Mouse (Mus musculus) G1E-ER4 (cell line): ENCODE measurements around the gene Cngb1. TPM values are rescaled to one million over a fixed set of nuclear protein-coding genes. Genes with fewer than 3 reads are reported as not detected.

Experiments used
- GATA1 ChIP-seq: IDR thresholded peaks from one replicate; pipeline ENCODE4 v1.8.0; 2012; ENCODE audit warnings: low read length, inconsistent platforms
- polyA plus RNA-seq: library from polyadenylated mRNA; stranded (reverse); fragments of >175 nt; gene quantifications from 2 replicates; pipeline ENCODE4 v1.2.3, GENCODE M21; 2012

Gene Cngb1
- polyA plus RNA-seq, 1 experiment, result not detected

DNA sequence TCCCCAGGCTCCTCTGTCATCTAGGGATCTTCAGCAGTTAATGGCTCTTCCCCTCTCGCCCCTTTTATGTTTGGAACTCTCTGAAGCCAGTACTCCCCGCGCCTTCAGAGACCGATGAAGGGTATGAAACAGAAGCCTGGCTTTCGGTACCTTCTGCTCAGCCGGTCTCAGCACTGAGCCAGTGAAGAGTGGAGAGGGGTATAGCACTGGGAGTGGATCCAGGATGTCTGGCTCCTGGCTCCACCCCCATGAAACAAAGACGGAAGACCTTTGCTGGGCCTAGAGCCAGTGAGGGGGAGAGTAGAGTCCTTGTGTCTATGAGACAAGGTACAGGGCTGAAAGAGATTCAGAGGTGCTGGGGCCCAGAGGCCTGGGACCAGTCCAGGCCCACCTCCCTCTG, 12.5 kb downstream of the Cngb1 start:
- no peak for TF ChIP-seq GATA1

- TF ChIP-seq GATA1, result no peak
Observed at GRCm38 (mm10) chr8:95293172-95293571, 13.2 kb downstream of the Cngb1 start.

DNA sequence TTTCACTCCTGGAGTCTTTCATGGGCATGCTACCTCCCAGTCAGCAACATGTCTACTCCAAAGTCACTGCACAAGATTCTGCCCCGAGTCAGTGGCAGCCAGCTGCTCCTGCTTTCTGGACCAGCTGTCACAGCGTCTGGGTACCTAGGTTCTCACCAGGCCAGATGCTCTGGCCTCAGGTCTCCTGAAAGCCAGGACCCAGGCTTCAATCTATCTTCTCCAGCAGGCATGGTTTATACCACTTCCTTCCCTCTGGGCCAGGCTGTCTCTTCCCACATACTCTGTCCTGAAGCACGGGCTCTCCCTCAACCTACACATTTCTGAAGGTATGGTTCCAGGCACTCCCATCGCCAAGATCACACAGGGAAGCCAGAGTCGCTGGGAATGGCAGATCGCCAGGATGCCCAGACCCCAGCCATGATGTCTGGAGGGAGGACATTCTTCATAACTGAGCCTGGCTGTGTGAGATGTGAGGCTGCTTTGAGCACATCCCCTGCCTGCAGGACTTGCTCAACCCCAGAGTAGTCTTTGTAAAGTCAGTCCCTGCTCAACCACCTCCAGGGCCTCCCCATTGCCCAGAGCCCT, 17.2 kb downstream of the Cngb1 start:
- TF ChIP-seq GATA1, result no peak

DNA sequence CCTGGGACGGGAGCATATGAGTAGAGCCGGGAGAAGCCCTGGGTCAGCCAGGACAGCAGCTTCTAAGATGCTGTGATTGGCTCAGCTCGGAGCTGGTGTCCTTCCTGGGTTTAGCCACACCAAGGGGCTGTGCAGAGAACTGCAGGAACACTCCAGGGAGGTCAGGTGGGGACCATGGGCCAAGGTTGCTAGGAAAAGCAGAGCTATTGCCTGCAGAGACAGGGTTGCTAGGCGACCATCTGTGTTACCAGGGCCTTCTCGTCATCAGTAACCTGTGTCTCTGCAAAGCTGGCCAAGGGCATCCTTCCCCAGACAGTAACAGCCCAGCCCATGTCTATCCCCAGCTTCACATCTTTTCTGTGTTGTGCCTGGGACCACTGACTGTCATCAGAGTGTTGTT, 24.9 kb downstream of the Cngb1 start:
- TF ChIP-seq GATA1, result no peak

GRCm38 (mm10) chr8:95272871-95273270, 33.5 kb downstream of the Cngb1 start:
- TF ChIP-seq GATA1, result no peak

GRCm38 (mm10) chr8:95271841-95272240, 34.5 kb downstream of the Cngb1 start:
- TF ChIP-seq GATA1, result no peak

- TF ChIP-seq GATA1, result no peak
Observed at GRCm38 (mm10) chr8:95270501-95270900, 35.9 kb downstream of the Cngb1 start.

- TF ChIP-seq GATA1, result no peak
Observed at GRCm38 (mm10) chr8:95262181-95262580, 44.2 kb downstream of the Cngb1 start.

DNA sequence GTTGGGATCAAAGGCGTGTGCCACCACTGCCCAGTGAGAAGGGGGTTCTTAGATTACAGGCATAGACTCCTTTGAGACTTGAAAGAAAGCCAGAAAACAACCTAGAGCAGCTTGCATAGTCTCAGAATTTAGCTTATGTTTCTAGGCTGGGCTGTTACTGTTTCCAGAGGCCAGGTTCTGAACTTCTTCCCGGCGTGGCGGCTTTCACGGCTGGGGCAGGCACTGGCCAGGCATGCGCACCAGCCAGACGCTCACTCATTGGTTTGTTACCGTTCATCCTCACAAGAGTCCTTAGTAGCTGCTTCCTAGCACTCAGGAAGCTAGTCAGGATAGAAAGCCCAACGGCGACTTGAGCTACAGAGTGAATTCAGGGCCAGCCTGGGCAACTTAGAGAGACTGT, 50.8 kb downstream of the Cngb1 start:
- TF ChIP-seq GATA1, result no peak

- TF ChIP-seq GATA1, result no peak
Observed at GRCm38 (mm10) chr8:95254564-95255434, 51.6 kb downstream of the Cngb1 start.

DNA sequence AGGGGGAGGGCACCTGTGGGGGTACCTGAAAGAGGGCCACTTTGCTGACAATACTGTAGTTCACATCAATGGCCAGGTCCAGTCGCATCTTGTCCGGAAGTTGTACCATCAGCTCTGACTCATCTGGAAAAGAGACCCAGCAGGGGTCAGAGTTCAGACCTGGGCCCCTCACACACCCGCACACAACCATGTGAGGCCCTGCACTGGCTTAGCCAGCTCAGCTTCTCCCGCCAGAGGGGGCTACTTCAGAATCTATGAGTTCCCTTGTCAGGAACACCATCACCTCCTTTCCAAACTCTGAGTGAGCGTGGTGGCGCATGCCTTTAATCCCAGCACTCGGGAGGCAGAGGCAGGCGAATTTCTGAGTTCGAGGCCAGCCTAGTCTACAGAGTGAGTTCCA, 54.3 kb downstream of the Cngb1 start:
- TF ChIP-seq GATA1, result no peak

- TF ChIP-seq GATA1, result no peak
Observed at GRCm38 (mm10) chr8:95249847-95250246, 56.5 kb downstream of the Cngb1 start.

DNA sequence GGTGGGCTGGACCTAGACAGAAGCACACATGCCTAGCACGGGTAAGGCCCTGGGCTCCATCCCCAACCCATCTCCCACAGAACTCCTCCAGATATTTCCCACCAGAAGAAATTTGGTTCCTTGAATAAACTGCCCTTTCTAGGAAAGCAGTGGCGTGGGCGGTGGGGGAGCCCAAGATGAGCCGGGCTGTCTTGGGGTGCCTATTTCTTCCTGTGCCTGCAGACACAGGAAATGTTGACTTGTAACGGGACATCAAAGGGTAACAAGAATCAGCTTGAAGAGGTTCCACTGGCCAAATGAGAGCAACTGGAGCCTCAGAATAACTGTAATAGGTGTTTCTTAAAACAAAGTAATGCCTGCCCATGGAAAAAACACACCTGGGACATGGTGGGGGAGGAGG, 59.1 kb downstream of the Cngb1 start:
- TF ChIP-seq GATA1, result no peak

GRCm38 (mm10) chr8:95245180-95245579, 61.2 kb downstream of the Cngb1 start:
- TF ChIP-seq GATA1, result no peak

GRCm38 (mm10) chr8:95243853-95244252, 62.5 kb downstream of the Cngb1 start:
- TF ChIP-seq GATA1, result no peak

DNA sequence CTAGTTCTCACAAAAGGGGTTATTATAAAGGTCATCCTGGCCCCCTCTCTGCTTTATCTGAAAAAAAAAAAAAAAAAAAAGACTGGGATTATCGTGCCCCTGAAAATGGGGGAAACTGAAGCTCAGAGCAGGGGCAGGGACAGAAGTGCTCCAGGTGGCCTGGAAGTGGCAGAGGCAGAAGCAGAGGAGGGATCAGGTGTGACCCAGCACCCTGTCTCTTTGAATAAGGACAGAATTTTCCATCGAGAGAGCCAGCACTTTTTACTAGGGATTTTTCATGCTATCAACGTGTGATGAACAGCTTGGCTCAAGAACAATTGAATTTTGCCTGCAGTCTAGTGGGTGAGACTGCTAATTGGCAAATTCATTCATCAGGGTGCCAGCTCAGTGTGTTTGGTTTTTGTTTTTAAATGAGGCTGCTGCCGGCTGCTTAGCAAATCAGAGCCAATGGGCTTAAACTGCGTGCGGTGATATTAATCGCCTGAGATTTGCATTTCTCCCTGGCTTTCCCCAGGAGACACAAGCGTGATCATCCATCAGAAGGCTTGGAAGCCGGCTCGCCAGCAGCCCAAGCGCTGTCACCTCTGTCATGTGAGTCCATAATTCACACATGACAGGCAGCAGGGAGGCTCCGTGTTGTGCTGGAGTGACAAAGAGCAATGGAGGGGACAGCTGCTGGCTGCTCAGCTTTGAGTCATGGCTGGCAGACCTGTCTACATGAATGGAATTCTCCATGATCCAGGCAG, 63.4 kb downstream of the Cngb1 start:
- TF ChIP-seq GATA1, result no peak
